Mouse (Mus musculus) ovary, postnatal 10 days (tissue): ENCODE measurements around the gene Slc47a2.
"Not testable (repeated sequence)": the region's sequence is repeated elsewhere in the genome, so short reads cannot be mapped to it uniquely, and the experiment has no call there.

ENCODE experiments used
- DNase-seq: peaks from one replicate; pipeline ENCODE4 v3.0.0; 2022; ENCODE audit warnings: low spot score

The Slc47a2 gene

GRCm38 (mm10) chr11:61341233-61341632 lies 1.4 kb downstream of the Slc47a2 start:
- no peak for DNase-seq

- no peak for DNase-seq
These were observed 2.3 kb downstream of the Slc47a2 start for GRCm38 (mm10) chr11:61340374-61340773.

- no peak for DNase-seq
These were observed 5.1 kb downstream of the Slc47a2 start for GRCm38 (mm10) chr11:61337586-61337985.

GRCm38 (mm10) chr11:61320904-61321687 lies 21.6 kb downstream of the Slc47a2 start:
- no peak for DNase-seq

- no peak for DNase-seq
These were observed 22.6 kb downstream of the Slc47a2 start for GRCm38 (mm10) chr11:61319923-61320567.

GRCm38 (mm10) chr11:61319233-61319922 lies 23.3 kb downstream of the Slc47a2 start:
- DNase-seq, result no peak

GRCm38 (mm10) chr11:61316864-61317263 lies 25.8 kb downstream of the Slc47a2 start:
- no peak for DNase-seq

GRCm38 (mm10) chr11:61310321-61310720 lies 32.3 kb downstream of the Slc47a2 start:
- DNase-seq, result no peak

GRCm38 (mm10) chr11:61309831-61310230 lies 32.8 kb downstream of the Slc47a2 start:
- DNase-seq, result no peak

- no peak for DNase-seq
These were observed 34.9 kb downstream of the Slc47a2 start for GRCm38 (mm10) chr11:61307795-61308194.

GRCm38 (mm10) chr11:61305377-61305776 lies 37.3 kb downstream of the Slc47a2 start:
- DNase-seq, result no peak

GRCm38 (mm10) chr11:61304535-61304934 lies 38.1 kb downstream of the Slc47a2 start:
- DNase-seq, result not testable (repeated sequence)

GRCm38 (mm10) chr11:61300716-61301392 lies 41.8 kb downstream of the Slc47a2 start:
- no peak for DNase-seq

GRCm38 (mm10) chr11:61300205-61300604 lies 42.5 kb downstream of the Slc47a2 start:
- DNase-seq, result no peak

GRCm38 (mm10) chr11:61297901-61298300 lies 44.8 kb downstream of the Slc47a2 start:
- no peak for DNase-seq

GRCm38 (mm10) chr11:61297326-61297725 lies 45.3 kb downstream of the Slc47a2 start:
- DNase-seq, result no peak

- DNase-seq, result no peak
These were observed 46.1 kb downstream of the Slc47a2 start for GRCm38 (mm10) chr11:61296556-61296955.

GRCm38 (mm10) chr11:61295556-61295955 lies 47.1 kb downstream of the Slc47a2 start:
- no peak for DNase-seq

- no peak for DNase-seq
These were observed 48.2 kb downstream of the Slc47a2 start for GRCm38 (mm10) chr11:61294431-61294830.

- no peak for DNase-seq
These were observed 49.4 kb downstream of the Slc47a2 start for GRCm38 (mm10) chr11:61293251-61293650.

- DNase-seq, result no peak
These were observed 58.3 kb downstream of the Slc47a2 start for GRCm38 (mm10) chr11:61284323-61284722.

GRCm38 (mm10) chr11:61283414-61284049 lies 59.1 kb downstream of the Slc47a2 start:
- no peak for DNase-seq
